ENCODE assay signal across 25 mouse cellular contexts in genomic region chr3:79788959-79789358, GRCm38 (mm10). TPM values are rescaled to one million over a fixed set of nuclear protein-coding genes. Genes with fewer than 3 reads are reported as not detected.
DNase-seq lines count a peak whose midpoint lies in the region; ATAC-seq and TF ChIP-seq lines count a peak whose summit lies in the region.
"Had no signal": no experiment of that assay in that cellular context is flagged by ENCODE, and none has a peak within 500 bp of the region (broad histone marks: within the 10 kb centered on the region; RNA-seq: fewer than 3 reads in every experiment).

No protein-coding gene starts in this region.

- 46% methylated on average over 6 of the region's 6 CpGs for WGBS in lung, postnatal 0 days
- WGBS in bone marrow, adult 2 months, result 26% methylated on average over 6 of the region's 6 CpGs
- 85% methylated on average over 6 of the region's 6 CpGs for WGBS in forebrain, embryonic 10.5 days

- no peak for ATAC-seq in lung, postnatal 0 days
- peak; percentile 91 for ATAC-seq in megakaryocyte, adult 5-6 weeks (ENCODE audit: poor library complexity, severe bottlenecking)
- ATAC-seq in frontal cortex, adult (ENCODE audit: low TSS enrichment), result no peak
- ATAC-seq: forebrain, embryonic 14.5 days; hindbrain, embryonic 16.5 days; Patski had no signal

- TF ChIP-seq CTCF in lung, postnatal 0 days (IDR thresholded peaks at IDR 0.05), result no peak
- TF ChIP-seq CTCF in bone marrow, adult 2 months (IDR thresholded peaks at IDR 0.05; ENCODE audit: control insufficient read depth, insufficient read depth, low read length), result no peak

- peaks cover 3% of the 10 kb centered on the region; the same call in 1 of the 2 replicates for H3K4me1 ChIP-seq in lung, postnatal 0 days (ENCODE audit: insufficient read depth, low read depth, low read length)
- no peaks in the 10 kb centered on the region; the same call in 1 of the 2 replicates for H3K4me1 ChIP-seq in bone marrow, adult 2 months (ENCODE audit: control insufficient read depth, insufficient read depth, low read length)
- H3K4me1 ChIP-seq in forebrain, embryonic 10.5 days, result peaks cover 5% of the 10 kb centered on the region
- H3K4me1 ChIP-seq: hindbrain, embryonic 12.5 days had no signal

- H3K36me3 ChIP-seq in lung, postnatal 0 days (ENCODE audit: insufficient read depth, low read length), result no peaks in the 10 kb centered on the region
- no peaks in the 10 kb centered on the region for H3K36me3 ChIP-seq in splenic B cell, adult 2 months (ENCODE audit: control insufficient read depth, insufficient read depth, low read length, poor library complexity, severe bottlenecking)
- H3K36me3 ChIP-seq in forebrain, embryonic 10.5 days (replicated peaks), result no peaks in the 10 kb centered on the region
- H3K36me3 ChIP-seq: G1E; hindbrain, embryonic 12.5 days had no signal

- H3K4me3 ChIP-seq in lung, postnatal 0 days (ENCODE audit: low read depth, low read length), result no peak overlapping the region
- no peak overlapping the region for H3K4me3 ChIP-seq in bone marrow, adult 2 months (replicated peaks; ENCODE audit: control insufficient read depth, low read depth, low read length)
- H3K4me3 ChIP-seq in forebrain, embryonic 10.5 days, result no peak overlapping the region
- H3K4me3 ChIP-seq: hindbrain, embryonic 12.5 days had no signal

- H3K27me3 ChIP-seq in lung, postnatal 0 days (replicated peaks; ENCODE audit: insufficient read depth, low read length), result no peaks in the 10 kb centered on the region
- no peaks in the 10 kb centered on the region; the same call in 1 of the 2 replicates for H3K27me3 ChIP-seq in splenic B cell, adult 2 months (ENCODE audit: control insufficient read depth, insufficient read depth, low read length, poor library complexity, severe bottlenecking)
- H3K27me3 ChIP-seq in forebrain, embryonic 10.5 days (ENCODE audit: poor library complexity, severe bottlenecking), result no peaks in the 10 kb centered on the region

- DNase-seq in lung, postnatal 0 days (ENCODE audit: low spot score), result peak; percentile 16
- DNase-seq in lung, adult 18-20 months, result no peak
- DNase-seq in splenic B cell, adult 2 months (ENCODE audit: low read depth, low spot score), result peak; percentile 30
- DNase-seq in forebrain, embryonic 10.5 days (ENCODE audit: extremely low spot score, low spot score), result no peak
- DNase-seq in layer of hippocampus, adult 8-10 months (ENCODE audit: low spot score in 2 of 2), result no peak
- DNase-seq: adrenal gland, adult 2 months; adrenal gland, postnatal 14 days; cerebellum, adult 11-12 months; cerebellum, adult 8-10 months; cerebellum, postnatal 10 days; cerebellum, postnatal 36 days; gastrocnemius, postnatal 10 days; gastrocnemius, postnatal 36 days; heart, adult 11 months had no signal

- no peak overlapping the region for H3K27ac ChIP-seq in lung, postnatal 0 days (ENCODE audit: low read length)
- H3K27ac ChIP-seq in bone marrow, adult 2 months (ENCODE audit: control insufficient read depth, insufficient read depth, low read depth, low read length, poor library complexity), result peak overlapping the region; percentile 27; the same call in 1 of the 2 replicates
- H3K27ac ChIP-seq in forebrain, embryonic 10.5 days, result no peak overlapping the region
- H3K27ac ChIP-seq: hindbrain, embryonic 12.5 days had no signal

- H3K9me3 ChIP-seq in lung, postnatal 0 days (ENCODE audit: low read length), result no peaks in the 10 kb centered on the region
- H3K9me3 ChIP-seq in forebrain, embryonic 10.5 days, result no peaks in the 10 kb centered on the region
- H3K9me3 ChIP-seq: hindbrain, embryonic 12.5 days had no signal

- H3K4me2 ChIP-seq in lung, postnatal 0 days (replicated peaks; ENCODE audit: low read depth, low read length), result no peak overlapping the region
- H3K4me2 ChIP-seq: heart, embryonic 11.5 days; hindbrain, embryonic 12.5 days had no signal

- no peak overlapping the region for H3K9ac ChIP-seq in lung, postnatal 0 days (replicated peaks; ENCODE audit: low read depth)
- H3K9ac ChIP-seq: hindbrain, embryonic 12.5 days had no signal

- TF ChIP-seq POLR2A in bone marrow, adult 2 months (IDR thresholded peaks at IDR 0.05; ENCODE audit: borderline replicate concordance, control insufficient read depth, low read depth, low read length), result no peak

- no peak for TF ChIP-seq EP300 in lung, postnatal 0 days (IDR thresholded peaks at IDR 0.05)

RNA-seq across cellular contexts. Expression of gene Rxfp1, which starts 51.3 kb away (rescaled TPM):
- polyA plus RNA-seq in lung, postnatal 0 days (2015; fragmentation: Nextera tagmentation; extraction: Ambion mirVana), result 0.29 and 0.42 TPM in 2 replicates
- not detected in 2 replicates for polyA plus RNA-seq in bone marrow, adult 2 months (2011; ENCODE audit: insufficient read depth, insufficient read length, low replicate concordance, missing spikeins)
- not detected in 2 replicates for total RNA-seq in megakaryocyte, adult 5-6 weeks (2015)
- total RNA-seq in megakaryocyte, adult 5-6 weeks (2017), result 0.04 TPM in 1 of 2 replicates, not detected in the other
- polyA plus RNA-seq in forebrain, embryonic 10.5 days (2016; fragmentation: Nextera tagmentation; extraction: Ambion mirVana), result not detected in 2 replicates
- 10 to 100 TPM; 12.9 to 18.6 (median 14.9) TPM for total RNA-seq in layer of hippocampus, adult 8-10 months (2022)
- total RNA-seq: adrenal gland, adult 2 months; gastrocnemius, adult 18-20 months; gastrocnemius, postnatal 36 days; hematopoietic stem cell, adult 5-6 weeks had no signal
- polyA plus RNA-seq: adrenal gland, adult 2 months; G1E; hindbrain, embryonic 12.5 days had no signal

Comparison
In these comparisons a context has a peak if more than half of its experiments do, and no peak if none do; other contexts are left out.
1. DNase-seq: peak in lung, postnatal 0 days (single experiment) and splenic B cell, adult 2 months (single experiment); none in lung, adult 18-20 months (0 of 2), forebrain, embryonic 10.5 days (single experiment) and layer of hippocampus, adult 8-10 months (0 of 2).